Mouse (Mus musculus) inflammation-experienced regulatory T-cells, adult 6 months (primary cell): ENCODE measurements around the gene Ccr8. TPM values are rescaled to one million over a fixed set of nuclear protein-coding genes. Genes with fewer than 3 reads are reported as not detected.

Experiments used
- ATAC-seq: one replicate; pipeline ENCODE4 v1.8.0; 2017
- polyA plus RNA-seq, 3 experiments: library from polyadenylated mRNA; unstranded; fragments of 100-300 nt; shearing (Covaris generic); gene quantifications; one replicate each; pipeline ENCODE4 v1.2.1; 2017

Ccr8 gene
- polyA plus RNA-seq = 100 to 1,000 TPM in 1 of 3 experiments, 10 to 100 TPM in 2; 58.7 to 102 (median 87.0) TPM

DNA sequence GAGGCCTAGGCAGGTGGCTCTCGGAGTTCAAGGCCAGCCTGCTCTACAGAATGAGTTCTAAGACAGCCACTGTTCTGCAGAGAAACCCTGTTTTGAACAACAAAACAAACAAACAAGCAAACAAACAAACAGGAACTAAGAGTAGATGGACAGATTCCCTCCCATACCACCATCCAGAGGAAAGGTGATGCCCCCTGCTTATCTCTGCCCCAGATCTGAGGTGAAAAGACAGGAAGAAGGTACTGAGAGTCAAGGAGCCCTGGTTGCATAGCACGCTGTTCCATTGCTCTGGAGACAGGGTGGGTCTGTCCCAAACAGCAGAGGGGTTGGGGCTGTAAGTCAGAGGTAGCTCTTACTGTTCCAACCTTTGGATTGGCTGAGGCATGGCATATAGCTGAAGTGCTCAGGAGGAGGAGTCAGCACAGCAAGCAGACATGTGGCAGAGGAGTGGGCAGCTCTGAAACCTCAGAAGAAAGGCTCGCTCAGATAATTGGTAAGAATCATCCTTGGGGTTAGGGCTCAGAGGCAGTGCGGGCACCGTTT, at the start of gene Ccr8:
Ccr8 (plus strand) TSS at position 419 of the 543 bp plus-strand sequence.
- peak; percentile 70 for ATAC-seq

DNA sequence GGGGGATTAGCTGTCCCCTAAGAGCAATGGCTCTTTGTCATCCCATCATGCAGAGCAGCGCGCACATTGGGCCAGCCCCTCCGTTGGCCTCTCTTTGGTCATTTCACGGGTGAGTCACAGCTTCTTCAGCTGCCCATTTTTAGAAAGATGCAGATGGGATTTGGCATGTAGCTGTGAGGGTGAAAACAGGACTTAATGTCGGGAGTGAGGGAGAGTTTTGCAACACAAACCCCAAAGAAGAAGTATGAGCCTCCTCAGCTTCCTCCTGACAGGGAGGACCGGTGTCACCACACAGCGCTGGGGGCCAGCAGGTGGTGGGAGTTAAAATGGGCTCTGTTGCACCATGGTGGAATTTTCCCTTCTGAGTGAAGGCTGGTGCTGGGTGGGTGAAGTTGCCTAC, 48.8 kb upstream of the Ccr8 start:
- no peak for ATAC-seq

DNA sequence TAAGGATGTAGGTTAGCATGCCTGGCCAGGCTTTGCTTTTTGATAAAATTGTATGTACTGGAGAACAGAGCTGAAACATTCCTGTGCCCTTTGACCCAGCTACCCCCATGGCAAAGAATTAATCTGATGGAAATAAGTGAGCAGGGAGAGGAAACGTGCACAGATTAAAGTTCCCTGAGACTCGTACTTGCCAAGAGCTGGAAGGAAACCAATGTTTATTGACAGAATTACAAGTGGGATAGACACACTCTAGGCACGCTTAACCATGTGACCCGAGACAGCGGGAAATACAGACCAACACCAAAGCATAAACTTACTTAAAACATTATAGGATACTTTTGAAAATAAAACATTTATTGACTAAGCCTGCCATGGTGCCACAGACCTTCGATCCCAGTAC, 43.4 kb upstream of the Ccr8 start:
- ATAC-seq = no peak

DNA sequence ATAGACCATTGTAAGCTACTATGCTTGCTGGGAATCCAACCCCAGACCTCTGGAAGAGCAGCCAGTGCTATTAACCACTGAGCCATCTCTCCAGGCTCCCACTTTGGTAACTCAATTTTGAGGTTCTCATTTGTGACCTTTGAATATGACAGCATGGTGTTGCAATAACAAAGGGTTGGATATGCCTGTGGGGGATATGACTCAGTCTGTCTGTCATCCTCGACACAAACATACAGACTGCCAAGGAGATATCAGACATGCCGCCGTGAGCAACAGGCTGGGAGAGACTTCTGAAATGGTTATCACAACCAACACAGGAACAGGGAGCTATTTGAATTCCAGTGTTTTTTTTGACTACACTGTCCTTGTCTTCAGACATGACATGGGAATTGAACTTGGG, 42.5 kb upstream of the Ccr8 start:
- no peak for ATAC-seq

DNA sequence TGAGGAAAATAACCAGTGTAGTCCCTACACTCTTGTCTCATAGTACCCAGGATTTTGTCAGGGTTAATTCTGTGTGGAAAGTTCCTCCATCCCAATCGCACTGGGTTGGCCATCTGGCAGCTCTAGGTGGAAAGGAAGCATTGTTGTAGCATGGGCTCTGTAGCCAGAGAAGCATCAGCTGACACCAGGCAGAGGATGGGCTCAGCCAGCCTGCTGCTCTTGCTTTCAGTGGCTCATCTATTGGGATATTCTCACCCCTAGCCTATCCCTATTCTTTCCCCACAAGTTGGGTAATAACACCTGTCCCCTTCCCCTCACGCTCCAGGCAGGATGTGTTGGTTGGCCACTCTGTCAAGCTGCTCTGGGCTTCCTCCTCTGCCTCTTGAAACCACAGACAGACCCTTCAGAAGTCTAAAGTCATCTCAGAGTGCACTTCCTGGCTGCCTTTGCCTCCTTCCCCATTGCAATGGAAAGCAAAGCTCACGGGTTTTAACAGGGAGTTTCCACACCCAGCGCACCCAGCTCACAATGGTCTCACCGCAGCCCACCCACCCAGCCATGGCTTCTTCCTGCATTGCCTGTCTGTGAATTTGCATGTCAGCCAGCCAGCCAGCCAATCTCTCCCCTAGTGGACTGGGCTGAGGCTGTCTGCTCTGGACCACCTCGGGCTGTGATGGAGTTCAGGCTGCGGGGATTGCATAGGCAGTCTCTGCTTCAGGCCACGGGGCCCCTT, 37.2 kb upstream of the Ccr8 start:
- peak; percentile 91 for ATAC-seq

DNA sequence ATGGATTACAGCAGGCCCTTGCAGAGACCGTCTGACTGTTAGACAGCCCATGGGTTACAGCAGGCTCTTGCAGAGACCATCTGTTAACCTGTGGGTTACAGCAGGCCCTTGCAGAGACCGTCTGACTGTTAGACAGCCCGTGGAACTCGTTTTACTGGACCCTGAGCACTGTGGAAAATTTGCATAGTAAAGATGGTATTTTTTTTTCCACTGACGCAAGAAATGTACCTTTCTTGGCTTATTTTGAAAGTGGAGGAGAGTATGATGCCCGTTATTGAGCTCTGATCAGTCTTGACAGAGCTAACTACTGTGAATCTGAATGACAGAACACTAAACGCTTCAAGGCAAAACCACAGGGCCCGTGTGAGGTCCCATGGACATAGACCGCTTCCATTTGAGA, 35.7 kb upstream of the Ccr8 start:
- peak; percentile 36 for ATAC-seq

DNA sequence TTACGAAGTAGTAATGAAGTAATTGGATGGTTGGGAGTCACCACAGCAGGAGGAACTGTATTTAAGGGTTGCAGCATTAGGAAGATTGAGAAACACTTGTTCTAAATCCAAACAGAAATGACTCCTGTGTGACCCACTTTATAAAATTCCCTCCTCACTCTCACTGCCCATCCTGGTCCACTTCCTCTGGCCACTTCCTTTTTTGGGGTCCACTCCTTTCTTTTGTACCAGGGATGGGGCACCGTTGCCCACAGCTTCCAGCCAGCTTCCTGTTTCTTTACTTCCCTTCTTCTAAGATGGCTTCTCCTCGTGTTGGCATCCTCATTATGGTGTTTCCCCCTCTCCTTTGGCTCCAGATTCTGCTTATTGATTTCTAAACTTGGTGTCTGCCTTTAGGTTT, 33.2 kb upstream of the Ccr8 start:
- ATAC-seq = no peak

DNA sequence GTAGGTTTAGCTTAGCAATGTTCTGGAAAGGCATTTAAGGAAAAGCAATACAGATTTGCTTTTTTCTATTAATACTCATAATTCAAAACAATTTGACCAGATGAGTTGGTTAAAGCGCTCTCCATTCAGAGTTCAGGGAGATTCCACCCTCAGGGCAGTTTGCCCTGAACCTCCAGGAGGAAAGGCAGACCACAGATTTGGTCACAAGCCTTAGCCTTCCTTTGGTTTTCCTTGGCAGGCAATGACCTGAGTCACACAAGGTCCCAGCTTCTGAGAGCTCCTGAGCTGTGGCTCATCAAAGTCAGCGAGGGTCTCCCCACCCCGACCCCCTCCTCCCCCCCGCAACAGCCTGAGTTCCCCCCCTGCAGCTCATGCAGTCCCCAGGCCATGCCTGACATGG, 27.6 kb upstream of the Ccr8 start:
- ATAC-seq = no peak

DNA sequence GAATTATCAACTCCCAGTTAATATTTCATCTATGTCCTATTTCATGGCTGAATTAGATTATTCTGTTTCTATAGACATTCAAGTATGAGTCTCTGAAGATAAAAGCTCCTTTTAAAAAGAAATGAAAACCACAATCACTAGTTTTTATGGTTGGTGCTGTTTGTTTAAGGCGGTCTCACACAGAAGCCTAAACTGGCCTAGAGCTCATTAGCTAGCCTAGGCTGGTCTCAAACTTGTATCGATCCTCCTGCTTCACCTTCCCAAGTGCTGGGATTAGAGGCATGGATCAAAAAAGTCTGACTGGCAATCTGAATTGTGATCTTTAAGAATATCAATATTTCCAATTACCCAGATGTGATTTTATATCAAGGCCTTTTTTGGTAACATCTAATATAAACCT, 24.3 kb upstream of the Ccr8 start:
- no peak for ATAC-seq

DNA sequence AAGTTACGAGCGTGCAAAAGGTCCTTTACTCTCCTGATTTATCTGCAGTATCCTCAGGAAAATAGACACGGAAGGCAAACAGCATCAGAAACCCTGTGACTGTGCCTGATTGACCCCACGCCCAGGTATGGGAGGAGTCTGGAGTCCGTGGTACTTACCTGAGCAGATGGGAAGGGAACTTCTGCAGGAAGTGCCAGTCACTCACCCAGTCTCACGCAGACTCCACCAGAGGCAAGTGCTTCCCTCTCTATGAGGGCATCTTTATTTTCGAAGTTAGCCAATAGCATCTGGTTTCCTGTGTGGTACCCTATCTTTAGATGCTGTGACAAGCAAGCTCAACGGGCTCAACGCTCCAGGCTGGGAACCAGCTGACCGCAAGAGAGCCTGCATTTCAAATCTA, 23.9 kb upstream of the Ccr8 start:
- ATAC-seq = peak; percentile 35

DNA sequence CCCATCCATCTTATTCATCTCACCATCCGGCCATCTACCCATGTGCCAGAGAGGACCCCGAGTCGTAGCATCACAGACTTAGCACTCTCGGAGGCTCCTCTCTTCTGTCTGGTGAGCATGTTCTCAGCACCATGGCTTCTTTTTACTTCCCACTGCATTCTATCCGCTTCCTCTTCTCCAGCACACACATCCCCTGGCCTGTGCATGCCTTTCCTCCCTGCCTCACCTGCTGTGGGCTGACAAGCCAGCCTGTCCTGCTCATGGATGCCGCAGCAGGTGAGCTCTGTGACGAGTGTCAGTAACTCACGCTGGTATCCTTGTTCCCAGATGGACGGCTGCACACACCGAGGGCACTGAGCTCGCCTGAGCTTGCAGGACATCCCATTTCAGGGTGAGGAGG, 22.1 kb upstream of the Ccr8 start, which contains the start of gene Cx3cr1:
Cx3cr1 (minus strand) TSS at position 101 of the 400 bp plus-strand sequence.
- no peak for ATAC-seq

DNA sequence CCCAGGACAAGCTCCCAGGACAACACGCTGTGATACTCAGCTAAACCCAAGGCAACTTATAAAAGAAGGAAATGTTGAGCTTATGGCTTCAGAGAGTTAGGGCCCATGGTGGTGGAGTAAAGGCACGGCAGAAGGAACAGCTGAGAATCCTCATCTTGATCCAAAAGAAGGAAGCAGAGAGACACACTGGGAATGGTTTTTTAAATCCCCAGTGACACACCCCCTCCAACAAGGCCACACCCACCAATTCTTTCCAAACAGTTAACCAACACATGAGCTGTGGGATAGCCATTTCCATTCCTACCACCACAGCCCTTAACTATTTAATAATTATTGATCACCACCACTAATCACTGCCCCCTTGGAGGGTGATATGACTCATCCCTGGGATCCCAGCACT, 20.7 kb upstream of the Ccr8 start:
- ATAC-seq = no peak

DNA sequence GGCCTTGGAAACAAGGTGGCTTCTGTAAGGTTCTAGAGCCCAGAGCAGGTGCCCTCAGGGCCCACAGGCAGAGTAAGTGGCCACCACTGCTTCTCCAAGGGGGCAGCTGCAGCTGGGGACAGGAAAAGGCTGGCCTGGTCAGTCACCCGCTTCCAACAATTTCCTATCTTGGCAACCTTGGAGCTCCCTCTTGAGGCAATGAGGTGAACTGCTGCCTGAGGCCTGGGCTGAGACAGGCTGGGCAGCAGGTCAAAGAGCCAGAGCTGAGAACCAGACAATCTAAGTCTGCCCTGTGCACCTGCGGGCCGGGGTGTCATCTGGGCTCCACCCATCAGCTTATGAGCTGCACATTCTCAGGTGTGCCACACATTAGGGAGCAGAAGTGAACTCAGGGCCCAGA, 18.7 kb upstream of the Ccr8 start:
- no peak for ATAC-seq

DNA sequence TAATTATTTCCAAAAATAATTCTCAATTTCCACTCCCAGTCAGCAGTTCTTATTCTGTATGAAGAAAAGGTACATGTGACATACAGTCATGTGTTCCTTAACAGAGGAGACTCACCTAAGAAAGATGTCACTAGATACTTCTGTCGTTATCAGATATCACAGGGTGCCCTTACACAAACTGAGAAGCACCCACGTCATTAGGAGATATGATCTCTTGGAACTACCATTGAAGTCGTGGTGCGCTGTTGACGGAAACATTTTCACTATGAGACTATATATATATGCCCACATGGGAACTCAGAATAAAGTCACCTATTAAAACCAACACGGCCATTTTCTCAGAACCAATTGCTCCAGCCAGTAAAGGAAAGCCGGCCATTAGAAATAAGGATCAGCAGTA, 17.4 kb upstream of the Ccr8 start:
- peak; percentile 98 for ATAC-seq

DNA sequence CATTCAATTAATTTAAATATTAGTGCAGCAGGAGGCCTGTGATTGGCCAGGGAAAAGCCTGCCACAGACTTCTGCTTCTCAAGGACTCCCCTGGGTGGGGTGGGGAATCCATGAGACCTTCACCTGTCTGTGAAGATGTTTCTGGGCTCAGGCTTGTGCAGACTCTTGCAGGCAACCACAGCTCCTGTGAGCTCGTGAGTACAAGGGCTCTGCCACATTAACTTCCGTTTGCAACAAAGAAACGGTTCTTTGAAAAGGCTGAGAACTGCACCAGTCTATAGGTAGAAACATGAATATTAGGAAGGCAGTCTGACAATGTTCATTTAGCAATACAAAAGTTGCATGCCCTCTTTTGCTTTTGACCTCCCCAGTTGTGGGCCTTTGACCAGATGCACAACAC, 13.7 kb upstream of the Ccr8 start:
- no peak for ATAC-seq

DNA sequence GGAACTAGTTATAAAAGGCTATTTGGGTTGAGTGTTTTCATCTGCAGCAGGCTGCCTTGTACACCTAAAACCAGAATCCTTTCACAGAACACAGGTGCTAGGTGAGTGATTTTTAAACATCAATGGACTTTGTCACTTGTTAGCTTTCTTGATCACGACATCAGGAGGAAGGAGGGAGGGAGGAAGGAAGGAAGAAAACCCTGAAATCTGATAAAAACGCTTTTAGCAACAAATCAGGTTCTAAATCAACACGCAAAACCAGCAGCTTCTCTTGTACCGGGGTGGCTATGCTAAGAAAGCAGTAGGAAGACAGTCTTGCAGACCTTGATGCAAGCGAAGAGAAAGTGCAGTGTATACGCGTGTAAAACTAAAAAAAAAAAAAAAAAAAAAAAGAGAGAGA, 12.0 kb upstream of the Ccr8 start:
- no peak for ATAC-seq

DNA sequence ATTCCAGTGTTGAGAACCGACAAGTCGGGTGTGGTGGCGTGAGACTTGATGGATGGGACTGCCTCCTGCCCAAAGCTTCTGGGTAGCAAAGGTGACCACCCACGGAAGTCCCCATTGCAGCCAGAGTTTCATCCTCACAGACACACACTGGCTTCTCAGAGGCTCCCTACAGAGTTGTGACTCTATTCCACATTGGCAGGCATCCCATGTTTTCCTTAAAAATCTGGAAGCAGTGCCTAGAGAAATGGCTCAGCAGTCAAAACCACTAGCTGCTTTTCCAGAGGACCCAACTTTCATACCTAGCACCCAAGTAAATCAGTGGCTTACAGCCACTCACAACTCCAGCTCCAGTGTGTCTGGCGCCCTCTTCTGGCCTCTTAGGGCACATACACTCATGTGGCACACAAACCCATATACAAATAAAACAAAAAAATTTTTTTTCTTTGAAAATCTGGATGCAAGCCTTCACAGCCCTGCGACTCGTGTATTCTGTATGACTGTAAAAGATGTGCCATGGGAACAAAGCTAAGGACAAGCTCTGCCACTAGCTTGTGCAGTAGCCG, 11.3 kb upstream of the Ccr8 start:
- ATAC-seq = no peak

DNA sequence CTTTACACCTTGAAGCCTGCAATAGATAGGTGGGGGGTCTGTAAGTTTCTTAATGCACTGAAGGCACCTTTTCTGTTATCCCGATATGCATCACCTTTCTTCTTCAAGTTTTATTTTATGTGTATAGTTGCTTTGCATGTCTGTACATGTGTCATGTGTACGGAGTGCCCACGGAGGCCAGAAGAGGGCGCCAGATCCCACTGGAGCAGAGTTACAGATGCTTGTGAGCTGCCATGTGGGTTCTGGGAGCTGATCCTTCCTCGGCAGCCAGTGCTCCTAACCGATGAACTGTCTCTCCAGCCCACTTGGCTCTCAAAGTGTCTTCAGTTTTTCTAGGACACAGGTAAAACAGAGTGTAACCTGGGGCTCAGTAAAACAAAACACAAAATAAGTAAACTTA, 10.7 kb upstream of the Ccr8 start:
- ATAC-seq = no peak

DNA sequence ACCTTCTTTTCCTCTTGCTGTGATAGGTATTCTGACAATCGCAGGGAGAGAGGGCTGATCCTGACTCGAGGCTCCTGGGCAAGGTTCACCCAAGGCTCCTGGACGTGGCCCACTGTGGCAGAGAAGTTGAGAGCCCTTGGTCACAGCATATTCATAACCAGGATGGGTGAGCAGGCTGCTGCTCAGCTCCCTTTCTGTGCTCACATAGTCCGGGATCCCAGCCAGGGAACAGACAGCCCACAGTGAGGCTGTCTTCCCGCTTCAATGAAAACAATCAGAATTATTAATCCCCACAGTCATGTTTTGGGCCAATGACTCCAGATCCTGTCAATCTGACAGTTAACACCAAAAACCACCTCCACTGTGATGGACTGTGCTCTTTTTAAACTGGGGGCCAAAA, 9.9 kb upstream of the Ccr8 start:
- no peak for ATAC-seq

DNA sequence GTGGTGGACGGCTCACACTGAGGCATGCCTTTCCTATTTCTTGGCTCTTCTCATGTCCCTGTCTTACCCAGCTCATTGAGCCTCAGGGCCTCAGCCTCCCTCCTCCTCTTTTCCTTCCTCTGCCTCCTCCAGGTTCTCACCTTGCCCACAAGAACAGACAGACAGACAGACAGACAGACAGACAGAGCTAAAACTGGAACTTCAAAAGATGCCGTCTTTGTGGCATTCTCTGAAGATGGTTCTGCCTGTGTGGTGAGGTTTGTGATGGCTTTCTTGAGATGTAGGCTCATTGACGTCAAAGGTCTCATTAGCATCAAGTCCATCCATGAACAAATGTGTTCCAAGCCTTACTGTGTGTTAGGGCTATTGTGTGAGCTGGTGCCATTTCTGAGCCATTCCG, 9.2 kb upstream of the Ccr8 start:
- ATAC-seq = peak; percentile 38

DNA sequence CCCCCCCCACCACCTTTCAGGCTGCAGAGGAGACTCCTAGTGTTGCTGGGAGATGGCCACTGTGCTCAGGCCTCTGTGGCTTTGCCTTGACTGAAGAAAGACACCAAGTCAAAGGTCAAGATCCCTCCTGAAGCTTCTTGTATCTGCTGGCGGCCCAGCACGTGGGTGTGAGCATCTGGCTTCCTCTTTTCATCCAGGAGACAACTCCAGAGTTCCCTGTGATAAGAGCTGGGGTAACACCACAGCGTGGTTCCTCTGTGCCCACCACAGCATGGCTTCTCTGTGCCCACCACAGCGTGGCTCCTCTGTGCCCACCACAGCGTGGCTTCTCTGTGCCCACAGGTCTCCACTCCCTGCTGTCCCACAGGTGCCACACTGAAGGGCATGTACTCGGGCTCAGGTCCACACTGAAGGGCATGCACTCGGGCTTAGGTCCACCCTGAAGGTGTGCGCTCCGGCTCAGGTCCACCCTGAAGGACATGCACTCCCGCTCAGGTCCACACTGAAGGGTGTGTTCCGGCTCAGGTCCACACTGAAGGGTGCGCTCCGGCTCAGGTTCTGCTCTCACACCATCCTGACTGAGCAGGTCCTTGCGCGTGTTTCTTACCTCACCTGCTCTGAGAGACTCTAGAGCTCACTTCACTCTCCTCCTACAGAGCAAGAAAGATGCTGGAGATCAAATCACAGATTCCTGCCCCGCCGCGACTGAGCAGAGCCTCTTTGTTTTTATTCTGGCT, 8.6 kb upstream of the Ccr8 start:
- no peak for ATAC-seq

DNA sequence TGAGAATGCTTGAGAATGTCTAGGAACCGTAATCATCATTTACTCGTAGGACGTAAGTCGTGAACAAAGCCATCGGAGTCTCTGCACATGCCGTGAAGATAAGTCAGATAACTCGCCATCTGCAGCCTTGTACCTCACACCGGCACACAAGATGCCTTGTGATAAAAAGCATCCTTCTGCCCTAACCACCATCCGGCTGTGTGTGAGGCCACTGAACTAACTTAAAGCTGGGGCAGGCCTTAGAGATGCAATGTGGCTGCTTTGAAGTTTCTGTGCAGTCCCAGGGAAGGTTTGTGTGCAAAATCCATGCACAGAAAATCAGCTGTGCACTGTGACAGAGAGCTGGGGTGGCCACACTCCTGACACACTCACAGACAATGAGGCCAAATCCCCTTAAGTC, 7.5 kb upstream of the Ccr8 start:
- peak; percentile 55 for ATAC-seq

DNA sequence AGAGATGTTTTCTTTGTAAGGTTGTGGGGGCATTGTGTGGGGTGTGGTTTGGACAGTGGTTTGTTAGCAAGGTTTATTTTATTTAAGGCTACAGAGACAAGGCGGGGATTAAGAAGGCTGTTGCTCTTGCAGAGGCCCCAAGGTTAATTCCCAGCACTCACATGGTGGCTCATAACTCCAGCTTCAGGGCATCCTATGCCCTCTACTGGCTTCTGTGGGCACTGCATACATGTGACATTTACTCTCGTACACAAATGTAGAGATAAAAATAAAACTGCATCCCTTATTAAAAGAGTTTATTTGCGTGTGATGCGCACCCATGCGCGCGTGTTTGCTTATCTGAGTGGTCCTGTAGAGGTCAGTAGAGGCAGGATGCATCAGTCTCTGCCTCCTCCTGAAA, 2.8 kb upstream of the Ccr8 start:
- no peak for ATAC-seq

DNA sequence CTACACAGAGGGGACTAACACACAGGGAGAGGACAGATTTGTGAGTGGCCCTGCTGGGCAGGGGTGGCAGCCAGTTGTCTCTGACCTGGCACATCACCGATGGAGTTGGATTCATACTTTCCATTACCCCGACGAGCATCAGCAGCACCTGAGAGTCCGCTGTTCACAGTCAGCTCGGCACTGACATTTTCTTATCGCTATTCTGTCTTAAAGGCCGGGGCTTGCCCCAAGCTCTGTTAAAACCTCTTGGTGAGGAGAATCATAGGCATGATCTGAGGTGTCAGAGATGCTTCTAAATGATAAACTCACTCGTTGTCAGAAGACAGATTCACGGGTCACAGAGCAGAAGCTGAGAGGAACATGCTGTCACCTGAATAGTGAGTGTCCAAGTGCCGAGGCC, 828 bp upstream of the Ccr8 start:
- peak; percentile 38 for ATAC-seq
